Mouse (Mus musculus) mature B cell (primary cell): ENCODE data around the gene Pkd2l1.

ENCODE experiments used
- in situ Hi-C: fragments of 300-500 bp; cut with MboI; formaldehyde crosslinking; loops from 2 replicates; pipeline ENCODE4 v1.14.3; 2019

Gene Pkd2l1

GRCm38 (mm10) chr19:44106831-44107660 lies 85.2 kb downstream of the Pkd2l1 start, which contains the start of gene Chuk:
Gene Chuk (minus strand): TSS chr19:44107480.
- in situ Hi-C loops, result no loop called here

DNA sequence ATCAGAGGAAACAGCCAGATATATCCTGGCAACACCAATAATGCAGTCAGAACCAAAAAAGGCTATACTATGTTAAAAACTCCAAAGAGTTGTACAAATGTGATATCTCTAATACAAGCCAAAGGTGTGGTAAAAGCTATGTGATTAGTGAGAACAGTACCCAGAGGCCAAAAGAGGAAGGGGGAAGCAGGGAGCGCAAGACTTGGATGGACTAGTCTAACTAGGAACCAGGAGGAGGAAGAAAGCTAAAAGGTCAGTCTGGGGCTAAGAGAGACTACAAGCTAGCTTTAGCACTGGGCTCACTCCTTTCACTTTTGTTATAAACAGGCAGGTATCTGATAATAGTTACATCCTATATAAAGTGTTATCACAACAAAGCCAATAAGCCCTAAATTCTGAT lies 87.8 kb downstream of the Pkd2l1 start:
- in situ Hi-C loops, result no loop called here

DNA sequence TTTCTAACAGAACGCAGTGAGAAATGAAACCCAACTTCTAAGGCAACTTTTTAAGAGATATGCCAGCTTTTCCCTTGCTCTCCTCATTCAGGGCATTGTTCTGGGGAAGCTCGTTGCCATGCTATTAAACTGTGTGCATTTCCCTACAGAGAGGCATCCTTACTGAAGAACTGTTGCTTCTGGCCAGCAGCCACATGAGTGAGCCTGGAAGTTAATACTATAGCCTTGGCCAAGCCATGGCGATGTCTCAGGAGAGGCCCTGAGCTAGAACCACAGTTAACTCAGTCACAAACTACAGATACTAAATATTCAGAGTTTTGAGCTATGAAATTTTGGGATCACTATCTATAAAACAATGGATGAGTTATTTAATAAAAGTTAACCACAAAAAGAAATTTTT lies 89.2 kb downstream of the Pkd2l1 start:
- in situ Hi-C loops, result no loop called here

DNA sequence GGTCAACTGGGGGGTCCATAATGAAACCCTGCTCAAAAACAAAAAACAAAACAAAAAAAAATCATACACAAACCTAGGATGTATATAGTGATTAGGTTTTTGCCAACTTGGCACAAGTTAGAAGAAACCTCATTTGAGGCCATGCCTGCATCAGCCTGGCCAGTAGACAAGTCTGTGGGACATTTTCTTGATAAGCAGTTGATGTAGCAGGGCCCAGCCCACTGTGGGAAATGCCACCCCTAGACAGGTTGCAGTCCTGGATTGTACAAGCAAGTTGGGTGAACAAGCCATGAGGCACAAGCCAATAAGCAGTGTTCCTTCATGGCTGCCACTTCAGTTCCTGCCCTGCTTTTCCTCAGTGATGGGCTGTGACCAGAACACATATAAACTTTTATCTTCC lies 91.4 kb downstream of the Pkd2l1 start:
- in situ Hi-C loops, result no loop called here
